Mouse (Mus musculus): Measurements from ENCODE around the gene Nfe2l1.

DNA sequence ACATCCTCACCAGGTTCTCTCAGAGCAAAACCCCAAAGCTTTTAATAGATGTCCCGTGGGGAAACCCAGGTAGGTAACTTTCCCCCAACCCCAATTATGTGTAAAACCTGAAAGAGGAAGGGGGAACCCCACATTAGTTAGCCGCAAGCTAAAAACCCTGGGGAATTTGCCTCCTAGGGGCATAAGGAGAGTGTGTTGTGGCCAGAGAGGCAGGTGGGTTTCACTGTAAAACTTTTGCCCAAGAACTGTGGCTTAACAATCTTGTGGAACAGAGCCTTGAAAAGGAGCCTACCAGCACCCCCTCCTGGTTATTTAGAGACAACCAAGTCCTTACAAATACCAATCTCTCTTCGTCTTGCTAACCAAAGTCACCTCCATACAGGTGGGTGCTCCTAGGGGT lies 55.2 kb downstream of the Nfe2l1 start:
- TF ChIP-seq CTCF (IDR thresholded peaks at IDR 0.05; ENCODE audit: extremely low read depth, insufficient read depth, insufficient read length, insufficient replicate concordance) (no peak), POLR2A (IDR thresholded peaks at IDR 0.05; ENCODE audit: low read depth, low read length) (no peak)
